Mouse (Mus musculus): ENCODE results near the gene Prep.
A peak's percentile ranks its signal among the peaks of the same experiment; 100 is the strongest.

The Prep gene

DNA sequence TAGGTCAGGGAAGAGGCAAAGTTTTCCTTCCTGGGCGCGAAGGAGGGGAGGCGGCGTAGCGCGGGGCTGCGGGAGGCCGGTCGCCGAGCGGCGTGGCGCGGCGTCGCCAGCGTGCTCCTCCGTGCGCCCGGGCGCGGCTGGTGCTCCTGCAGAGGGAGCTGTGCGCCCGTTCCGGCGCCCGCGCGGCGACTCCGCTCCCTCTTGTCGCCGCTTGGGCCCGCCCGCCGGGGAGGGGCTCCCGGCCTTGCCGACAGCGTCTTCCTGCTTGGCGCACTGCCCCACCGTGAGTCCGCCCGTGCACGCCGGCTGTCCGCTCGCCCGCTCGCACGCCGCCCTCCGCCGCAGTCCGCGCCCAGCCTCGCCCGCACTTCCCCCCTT, at the start of gene Prep:
Prep (plus strand) TSS at position 273 of the 378 bp plus-strand sequence.
- DNase-seq, result peak; percentile 92

DNA sequence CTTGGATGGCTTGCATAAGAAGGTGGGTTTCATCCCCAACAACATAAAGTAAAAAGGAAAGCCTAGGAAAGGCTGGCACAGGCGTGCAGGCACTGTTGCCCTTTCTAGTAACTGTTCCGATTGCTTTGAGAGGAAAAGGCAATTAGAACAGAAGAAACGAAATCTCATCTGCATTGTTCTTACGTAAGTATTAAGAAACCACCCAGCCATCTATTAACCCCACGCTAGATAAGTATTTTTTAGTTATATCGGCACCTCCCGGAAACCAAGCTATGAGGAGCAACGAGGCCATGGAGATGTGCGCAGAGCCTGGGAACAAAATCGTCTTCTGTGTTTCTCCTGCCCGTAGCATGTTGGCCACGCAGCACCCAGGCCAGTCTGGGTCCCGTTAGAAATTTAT, 49.7 kb upstream of the Prep start:
- no peak for DNase-seq

DNA sequence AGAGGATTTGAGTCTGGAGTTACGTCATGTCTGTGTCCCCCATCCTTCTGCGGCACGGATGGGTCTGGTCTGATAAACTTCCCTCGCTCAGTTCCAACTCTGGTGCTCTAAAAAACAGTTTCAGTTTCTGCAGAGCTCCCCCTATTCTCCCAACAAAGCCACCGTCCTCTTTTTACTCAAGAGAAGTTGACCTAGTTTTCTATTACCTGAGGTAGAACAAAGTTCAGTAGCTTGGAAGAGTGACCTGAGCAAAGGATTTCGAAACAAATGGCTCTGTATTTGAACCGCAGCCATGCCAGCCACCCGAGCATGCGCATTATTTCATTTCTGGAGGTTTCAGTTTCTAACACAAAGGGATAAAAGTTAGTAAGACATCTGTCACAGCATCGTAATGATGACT, 49.2 kb upstream of the Prep start:
- DNase-seq, result no peak

DNA sequence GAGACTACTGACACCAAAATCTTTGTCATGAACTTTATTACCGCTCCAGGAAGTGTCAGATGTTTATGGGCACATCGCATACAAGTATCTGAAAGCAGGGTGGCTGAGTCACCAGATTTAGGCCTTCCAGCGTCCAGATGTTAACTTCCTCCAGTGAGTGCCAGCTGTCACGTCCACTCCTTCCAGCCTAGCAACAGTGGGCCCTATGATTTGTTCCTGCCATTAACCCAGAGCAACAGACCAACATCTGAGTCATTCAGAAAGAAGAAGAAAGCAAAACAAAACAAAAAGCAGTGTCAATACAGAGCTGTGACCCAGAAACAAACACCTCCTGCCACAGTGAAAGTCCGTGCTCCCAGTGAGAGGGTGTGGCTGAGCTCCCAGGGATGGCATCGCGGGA, 47.6 kb upstream of the Prep start:
- DNase-seq, result no peak

DNA sequence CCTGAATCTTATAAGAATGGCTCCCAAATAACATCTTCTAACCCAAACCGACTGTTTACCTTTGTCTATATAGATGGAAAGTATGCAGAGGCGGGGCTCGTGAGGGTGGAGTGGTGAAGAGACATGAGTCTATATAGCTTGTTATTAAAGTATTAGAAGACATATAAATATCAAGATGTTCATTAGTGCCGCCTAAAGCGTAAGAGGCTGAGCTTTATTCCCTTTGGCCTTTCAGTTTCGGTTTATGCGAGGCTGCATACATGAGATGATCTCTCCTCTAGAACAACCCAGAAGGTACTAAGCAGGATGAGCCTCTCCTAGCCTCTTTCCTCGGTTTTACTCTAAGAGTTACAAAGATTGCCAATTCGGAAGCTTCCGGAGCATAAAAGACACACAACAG, 47.2 kb upstream of the Prep start:
- DNase-seq, result no peak

DNA sequence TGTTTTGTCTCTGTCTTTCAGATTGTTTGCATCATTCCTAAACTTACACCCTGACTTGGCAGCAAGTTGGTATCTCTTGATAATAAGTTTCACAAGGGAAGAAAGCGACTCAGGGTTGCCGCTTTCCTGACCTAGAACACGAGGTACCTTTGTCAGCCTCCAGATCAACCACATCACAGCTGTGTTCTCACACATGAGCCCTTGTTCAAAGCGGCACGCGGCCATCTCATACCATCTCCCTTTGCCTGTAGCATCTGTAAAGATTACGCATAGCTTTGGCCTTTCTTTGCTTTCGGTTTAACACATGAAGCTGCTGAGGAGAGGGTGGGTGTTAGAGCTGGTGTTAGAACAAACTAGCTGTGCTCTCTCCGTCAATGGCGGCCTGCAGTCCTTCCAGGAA, 46.7 kb upstream of the Prep start:
- DNase-seq, result no peak

DNA sequence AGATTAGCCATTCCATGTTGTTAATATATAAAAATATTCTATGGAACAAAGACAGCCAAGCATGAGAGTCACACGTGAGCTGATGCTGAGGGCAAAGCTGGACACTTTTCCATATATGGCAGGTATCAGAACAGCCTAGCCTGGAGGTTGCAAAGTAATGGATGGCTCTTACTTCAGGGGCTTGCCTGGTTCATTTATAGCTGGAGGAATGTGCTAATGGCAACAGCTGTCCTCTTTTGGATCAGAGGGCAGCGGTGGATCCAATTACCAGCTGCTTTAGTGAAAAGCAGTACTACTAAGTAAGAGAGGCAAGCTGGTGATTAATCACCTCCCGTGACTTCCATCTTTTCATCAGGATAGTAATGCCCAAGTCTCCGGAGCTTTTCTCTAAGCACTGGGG, 41.8 kb upstream of the Prep start:
- no peak for DNase-seq

DNA sequence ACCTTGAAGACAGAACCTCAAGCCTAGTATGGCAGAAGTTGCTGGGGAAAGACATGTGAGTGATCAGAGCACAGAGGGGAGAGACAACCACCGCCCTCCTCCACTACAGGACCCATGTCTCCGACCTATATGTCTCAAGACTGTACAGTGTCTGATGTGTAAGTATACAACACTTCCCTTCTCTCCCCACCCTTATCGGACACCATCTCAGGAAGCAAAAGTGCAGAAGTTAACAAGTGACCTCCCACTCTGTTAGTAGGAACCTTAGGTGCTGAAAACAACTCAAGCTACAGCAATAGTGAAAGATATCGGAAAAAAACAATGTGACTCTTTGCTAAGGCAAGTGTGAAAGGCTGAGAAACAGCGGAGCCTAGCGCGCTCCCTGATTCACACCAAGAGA, 40.1 kb upstream of the Prep start:
- no peak for DNase-seq

DNA sequence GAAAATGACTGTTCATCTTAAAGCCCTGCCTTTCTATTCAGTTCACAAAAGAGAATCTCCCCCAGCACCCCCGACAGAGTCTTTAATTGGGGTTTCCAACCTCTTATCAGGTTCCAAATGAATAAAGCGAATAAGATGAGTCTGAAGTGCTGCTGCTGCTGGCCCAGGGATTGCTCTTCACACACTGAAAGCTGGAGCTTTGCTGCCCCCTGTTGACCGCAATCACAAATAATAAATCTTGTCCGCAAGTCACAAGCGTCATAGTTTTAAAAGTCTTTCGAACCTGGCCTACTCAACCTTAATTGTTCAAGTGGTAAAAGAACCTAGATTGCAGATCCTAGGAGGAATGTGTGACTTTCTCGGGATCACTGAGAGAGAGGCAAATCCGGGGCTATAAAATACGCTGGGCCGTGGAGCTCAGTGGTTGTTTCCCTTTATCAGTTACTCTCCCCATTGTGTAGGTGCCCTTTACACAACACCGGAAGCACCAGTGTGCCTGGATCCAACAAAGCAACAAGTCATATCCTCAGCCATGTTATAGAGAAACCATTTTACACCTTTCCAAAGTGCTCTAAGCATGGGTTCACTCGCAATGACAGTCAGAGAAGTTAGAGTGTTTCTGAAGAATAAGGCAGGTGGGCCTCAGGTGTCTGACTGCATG, 21.6 kb upstream of the Prep start:
- peak; percentile 87 for DNase-seq

DNA sequence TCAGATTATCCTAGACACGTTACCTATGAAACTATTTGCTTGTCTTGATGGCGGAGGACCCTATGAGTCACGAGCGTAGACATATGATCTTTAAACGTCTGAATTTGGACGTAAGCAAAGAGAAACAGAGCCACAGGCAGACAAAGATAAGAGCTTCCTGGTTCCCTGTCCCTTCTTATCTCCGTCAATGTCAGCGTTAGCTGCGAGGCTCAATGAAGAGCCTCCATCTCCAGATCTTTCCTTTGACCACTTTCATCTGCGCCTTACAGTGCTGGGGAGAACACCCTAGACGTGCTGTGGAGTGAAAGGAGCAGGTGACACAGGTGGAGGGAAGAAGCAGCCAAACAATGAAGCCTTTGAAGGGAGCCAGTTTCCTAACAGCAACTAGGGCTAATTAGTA, 18.8 kb upstream of the Prep start:
- DNase-seq, result no peak

DNA sequence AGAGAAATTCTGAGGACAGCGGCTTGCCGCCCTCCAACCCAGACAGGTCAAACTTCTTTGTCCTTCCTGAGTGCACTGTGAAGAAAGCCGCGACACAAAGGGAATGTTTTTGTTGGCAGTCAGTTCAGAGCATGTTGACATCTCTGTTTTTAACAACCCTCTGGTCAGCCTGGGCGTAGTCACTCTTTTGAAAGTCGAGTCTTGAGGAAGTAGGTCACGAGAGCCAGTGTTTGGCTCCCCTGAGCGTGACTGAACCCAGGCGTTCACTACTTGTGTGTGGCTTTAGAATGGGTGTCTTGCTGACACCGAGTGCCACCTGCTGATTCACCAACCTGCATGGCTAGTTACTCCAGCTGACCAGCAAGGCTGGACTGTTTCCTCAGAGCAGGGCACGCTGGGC, 18.4 kb upstream of the Prep start:
- DNase-seq, result no peak

DNA sequence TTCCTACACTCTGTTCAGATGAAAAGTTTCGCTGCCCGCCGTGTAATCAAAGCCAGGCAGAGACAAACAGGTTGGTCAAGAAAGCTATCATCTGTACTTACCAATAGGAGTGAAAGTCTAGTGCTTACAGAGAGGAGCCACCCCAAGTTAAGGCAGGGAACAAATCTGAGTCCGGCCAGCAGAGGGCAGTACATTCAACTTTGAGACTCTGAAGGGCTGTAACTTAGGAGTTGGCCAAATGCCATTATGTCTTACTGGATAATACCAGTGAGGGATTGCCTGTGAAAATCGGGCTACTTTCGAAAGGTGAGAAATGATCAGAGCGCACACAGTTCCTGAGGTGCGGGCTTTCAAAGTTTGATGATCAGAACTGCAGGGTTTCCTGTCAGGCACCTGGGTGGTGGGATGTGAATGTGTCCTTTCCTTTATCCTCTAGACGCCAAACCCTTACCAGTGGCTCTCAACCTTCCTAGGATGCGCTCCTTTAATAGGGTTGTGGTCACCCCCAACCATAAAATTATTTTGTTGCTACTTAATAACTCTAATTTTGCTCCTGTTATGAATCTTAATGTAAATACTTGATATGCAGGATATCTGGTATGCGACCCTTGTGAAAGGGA, 15.8 kb upstream of the Prep start:
- DNase-seq, result peak; percentile 72

DNA sequence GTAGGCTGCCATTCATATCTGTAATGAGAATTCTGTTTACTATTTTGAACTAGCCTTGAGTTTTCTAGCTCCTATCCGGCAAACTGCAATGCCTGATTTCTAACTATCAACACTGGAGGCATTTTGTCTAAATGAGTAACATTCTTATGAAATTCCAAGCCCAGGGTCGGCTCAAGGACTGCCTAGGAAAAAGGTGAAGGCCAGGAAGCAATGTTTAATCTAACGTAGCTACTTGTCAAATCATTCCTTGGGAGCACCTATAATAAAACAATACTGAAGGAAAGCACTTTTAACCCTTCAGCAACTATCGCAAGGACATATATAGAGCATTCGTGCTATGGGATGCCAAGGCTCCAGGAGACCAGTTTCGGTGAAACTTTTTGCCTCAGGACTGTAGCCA, 8.6 kb upstream of the Prep start:
- no peak for DNase-seq

DNA sequence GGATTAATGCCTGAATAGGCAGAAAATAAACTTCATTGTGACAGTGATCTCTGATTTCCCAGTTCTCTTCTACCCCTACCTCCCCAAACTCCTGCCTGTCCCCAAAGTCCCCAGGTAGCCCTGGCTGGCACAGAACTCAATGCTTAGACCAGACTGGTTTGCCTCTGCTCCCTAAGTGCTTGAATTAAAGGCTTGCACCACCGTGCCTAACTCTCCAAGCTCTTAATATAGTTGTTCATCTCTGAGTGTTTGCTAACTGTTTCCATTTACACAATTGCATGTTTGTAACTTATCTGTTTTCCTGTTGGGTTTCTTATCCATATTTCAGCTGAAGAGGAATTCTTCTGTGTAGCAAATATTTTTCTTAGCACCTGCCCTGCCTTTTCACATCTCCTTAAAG, 6.2 kb upstream of the Prep start:
- DNase-seq, result no peak

DNA sequence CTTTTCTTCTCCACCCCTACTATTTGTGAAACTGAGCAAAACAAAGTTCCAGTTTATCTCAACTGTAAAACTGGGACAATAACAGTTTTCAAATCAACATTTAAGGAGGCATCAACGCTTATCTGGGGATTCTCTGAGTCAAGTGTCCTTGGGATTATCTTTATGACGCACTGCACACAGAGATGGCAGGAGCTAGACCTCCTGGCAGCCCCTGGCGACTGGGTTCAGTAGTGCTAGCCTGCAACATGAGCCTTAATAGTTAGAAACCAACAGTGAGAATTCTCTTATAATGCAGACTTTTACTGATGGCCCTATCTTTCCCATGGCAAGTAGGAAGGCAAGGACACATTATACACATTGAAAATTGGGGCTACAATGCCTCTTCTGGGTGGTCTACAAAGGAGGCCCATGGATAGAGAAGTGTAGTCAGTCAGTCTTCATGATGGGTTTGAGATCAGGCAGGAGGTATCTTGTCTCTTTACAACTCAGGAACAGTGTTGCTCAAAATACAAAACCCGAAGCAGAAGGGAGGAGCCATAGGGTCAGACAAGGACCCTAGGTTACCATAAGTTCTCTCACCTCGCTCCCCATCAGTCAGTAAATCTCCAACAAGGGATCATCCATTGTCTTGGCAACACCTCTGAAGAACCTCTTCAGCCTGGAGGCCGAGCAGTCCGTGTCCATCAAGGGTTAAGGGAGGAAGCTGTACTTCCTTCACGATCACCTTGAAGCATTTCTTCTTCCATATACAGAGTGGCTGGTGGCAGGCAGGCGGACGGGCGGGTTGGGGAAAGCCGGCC, 672 bp upstream of the Prep start:
- no peak for DNase-seq

DNA sequence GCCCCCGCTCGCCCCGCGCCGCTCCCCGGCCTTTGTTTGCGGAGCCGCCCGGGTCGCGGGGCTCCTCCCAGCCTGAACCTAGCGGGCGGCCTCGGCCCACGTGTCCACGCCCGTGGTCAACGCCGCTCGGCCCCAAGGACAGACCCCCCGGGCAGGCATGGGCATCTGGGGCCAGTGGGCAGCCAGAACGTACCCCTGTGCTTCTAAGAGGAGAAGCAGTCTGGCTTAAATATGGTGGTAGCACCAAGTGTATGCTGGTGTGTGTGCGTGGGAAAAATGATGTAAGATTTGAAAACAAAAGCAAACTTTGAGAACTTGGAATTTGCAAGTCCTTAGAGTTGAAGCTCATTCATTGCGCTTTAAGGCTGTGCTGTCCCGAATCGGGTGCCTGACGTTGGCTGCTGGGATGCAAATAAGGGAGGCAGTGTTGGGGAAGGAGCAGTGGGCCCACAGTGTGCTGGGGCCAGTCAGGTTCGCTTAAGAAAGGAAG, 478 bp downstream of the Prep start:
- DNase-seq, result no peak

DNA sequence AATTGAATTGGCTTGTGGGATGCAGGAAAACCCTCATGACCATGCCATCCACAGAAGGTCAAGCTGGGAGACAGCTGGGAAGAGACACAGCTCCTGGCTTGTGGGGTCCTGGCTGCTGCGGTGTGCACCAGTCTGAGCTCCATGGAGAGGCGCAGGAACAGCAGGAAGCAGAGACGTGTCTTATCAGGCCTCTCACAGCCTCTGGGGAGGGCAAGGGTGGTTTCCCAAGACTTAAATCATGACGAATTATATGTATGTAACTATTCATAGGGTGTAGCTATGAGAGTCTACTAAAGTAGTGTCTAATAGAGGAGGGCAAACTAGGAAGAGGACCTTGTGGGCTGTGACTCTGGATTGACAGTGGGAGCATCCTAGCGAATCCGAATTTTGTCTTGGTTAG, 2.6 kb downstream of the Prep start:
- DNase-seq, result no peak

DNA sequence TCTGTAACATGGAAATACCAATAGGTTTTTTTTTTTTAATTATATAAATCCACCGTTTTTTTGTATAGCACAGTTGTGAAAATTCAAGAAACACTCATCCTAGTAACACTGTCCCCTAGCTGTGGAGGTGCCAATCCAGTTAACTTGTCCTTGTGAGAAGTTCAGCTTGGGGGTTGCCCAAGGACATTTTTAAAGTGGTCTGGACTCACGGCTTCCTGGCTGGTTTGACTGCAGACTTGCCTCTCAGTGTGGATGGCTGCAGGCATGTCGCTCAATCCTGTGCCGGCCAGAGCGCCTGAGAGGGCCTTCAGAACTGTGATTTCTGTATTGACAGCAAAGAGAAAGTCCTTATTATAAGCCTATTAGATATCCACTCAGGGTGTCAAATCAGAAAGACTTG, 3.4 kb downstream of the Prep start:
- DNase-seq, result no peak

DNA sequence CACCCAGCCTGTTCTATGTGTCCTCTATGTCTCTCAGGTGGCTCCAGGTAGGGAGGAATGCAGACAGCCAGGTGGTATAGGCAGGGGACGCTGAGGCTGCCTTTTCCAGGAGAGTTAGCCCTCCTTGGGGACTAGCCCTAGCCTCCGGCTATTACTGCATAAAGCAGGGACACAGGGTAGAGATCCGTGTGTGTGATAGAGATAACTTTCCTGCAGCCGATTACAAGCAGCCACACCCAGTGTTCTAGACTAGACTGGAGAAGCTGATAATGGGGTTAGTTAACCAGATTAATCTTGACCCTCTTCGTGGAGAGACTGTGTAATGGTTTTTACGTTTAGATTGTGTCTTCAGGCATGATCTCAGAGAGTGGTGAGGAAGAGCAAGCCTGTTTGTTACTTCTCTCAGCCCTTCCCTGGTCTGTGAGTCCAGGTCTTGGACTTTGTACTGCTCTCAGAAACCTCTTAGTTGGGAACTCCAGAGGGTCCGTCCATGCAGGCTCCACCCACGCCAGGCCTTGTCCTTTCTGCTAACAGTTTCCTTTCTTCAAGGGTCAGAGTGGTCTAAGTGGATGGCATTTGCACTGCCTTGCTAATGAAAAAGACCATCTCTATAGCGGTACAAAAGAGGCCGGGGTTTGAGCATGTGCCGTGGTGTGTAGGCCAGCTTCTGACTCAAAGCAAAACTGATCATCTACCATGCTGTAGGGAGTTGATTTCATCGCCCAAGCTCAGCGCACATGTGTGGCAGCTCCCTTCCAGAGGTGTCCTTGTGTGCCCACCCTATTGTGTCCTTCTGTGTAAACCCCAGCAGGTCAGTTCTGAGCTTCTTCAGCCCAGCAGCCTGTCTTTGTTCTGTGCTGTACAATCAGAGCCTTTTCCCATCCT, 4.2 kb downstream of the Prep start:
- DNase-seq, result no peak

DNA sequence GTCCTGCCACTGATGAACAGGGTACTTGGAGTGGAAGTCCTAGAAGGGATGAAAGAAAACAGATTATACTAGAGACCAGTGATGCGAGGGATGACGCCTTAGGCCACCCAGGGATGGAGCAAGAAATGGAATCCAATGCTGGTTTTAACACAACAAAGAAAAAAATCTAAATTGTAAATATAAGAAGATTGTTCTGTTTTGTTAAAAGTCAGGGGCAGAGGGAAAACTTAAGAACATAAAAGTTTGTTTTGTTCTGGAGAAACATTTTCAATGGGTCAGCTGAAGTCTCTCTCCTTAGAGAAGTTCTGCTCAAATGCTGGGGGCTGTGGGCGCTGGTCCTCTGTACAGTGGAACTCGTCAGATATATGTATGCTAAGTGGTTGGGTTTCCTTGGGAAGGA, 5.3 kb downstream of the Prep start:
- no peak for DNase-seq

DNA sequence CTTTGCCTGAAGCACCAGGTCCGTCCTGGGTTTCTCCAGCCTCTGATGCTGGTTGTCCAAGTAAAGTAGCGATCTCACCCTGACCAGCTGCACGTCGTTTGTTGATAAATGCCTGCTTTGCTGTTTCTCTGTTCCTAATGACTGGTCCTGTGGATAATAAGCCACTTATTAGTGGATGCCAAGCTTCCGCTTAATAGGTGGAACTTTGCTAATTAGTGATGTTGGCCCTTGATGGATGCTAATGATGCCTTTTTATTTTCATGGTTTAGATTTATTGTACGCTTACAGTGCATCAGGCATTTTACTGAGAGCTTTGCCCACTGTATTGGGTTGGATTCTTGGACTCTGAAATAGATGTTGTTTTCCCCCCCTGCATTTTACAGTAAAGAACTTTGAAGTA, 7.5 kb downstream of the Prep start:
- DNase-seq, result no peak

DNA sequence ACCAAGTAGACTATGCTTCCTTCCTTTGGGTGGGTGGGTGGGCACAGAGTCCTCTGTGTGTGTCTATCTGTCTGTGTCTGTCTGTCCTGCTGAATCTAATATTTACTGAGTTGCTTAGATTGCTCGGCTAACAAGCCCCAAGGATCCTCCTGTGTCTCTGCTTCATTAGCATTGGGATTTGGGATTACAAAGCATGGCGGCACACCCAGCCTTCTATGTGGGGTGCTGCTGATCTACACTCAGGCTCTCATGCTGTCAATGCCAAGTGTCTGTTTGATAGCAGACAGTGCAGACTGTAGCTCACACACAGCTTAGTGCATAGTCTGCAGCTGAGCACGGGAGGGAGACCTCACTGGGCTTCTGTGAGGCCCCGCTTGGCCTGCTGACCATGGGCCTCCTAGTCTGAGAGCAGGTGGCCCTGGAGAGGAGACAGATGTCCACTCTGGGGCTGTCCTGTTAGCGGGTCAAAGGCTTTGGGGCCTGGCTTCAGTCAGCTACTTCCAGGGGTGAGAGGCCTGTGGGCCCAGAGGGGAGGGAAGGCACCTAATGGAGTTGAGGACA, 8.6 kb downstream of the Prep start:
- no peak for DNase-seq

DNA sequence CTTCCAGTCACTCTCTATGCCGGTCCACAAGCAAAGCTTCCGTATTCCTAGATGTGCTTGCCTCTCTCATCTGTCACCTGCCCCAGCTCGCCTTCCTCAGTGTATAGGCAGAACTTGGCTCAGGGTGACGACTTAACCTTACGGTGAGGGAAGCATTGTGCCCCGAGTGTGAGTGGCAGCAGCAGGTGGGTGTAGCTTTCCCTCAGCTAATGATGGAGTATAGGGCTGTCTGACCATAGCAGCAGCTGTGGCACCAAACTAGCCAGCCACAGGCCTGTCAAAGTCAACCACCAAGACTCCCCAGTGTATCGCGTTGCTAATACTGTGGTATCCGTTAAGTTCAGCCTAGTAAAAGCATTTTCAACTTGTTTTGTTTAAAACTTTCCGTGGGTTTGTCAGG, 9.6 kb downstream of the Prep start:
- DNase-seq, result no peak

All from right cerebral cortex, postnatal 14 days (tissue).